Mouse (Mus musculus): ENCODE measurements around the gene Sox30.

Gene Sox30

DNA sequence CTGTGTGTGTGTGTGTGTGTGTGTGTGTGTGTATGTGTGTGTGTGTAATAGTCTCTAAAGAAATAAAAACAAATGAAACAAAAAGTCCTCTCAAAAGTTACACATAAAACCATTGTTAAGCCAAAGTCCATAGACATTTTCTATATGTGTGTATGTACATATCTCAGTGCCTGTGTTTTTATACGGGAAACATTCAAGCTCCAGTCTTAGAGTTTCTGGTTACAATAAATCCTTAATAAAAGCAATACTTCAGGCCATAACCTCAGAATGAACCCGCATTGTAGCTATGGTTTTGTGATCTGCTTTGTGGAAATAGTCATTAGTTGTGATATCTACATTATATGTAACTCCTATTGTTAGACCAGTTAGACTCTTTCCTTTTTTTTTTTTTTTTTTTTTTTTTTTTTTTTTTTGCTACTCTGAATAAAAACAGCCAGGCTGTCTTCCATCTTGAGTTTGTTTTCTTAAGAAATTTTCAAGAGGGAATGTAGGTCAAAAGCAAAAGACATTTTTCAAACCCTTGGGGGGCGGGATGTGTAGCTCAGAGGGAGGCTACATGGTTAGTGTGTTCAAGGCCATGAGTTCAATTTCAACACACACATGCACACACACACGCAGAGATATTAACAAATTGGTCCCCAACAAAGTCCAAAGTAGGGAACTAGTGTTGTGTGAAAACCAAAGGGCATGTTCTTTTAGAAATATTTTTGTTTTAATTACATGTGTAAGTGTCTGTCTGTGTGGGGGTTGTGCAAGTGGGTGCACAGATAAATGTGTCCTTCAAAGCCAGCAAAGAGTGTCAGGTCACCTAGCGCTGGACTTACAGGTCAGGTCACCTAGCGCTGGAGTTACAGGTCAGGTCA, 48.1 kb downstream of the Sox30 start:
- Histone ChIP-seq H3K9me3 (ENCODE audit: low read length) (no peaks in the 10 kb centered on the region), H3K27me3 (ENCODE audit: insufficient read depth, low read length) (peaks cover 3% of the 10 kb centered on the region; the same call in 1 of the 2 replicates), H3K36me3 (ENCODE audit: insufficient read depth, low read length) (no peaks in the 10 kb centered on the region), H3K4me1 (replicated peaks; ENCODE audit: low read depth, low read length) (peaks cover 11% of the 10 kb centered on the region), H3K4me3 (replicated peaks; ENCODE audit: low read length) (no peak overlapping the region)
- no peak for TF ChIP-seq CTCF (conservative IDR thresholded peaks at IDR 0.05; ENCODE audit: low read length)

- Histone ChIP-seq H3K27me3 (ENCODE audit: insufficient read depth, low read length) (peaks cover 7% of the 10 kb centered on the region; the same call in 1 of the 2 replicates), H3K4me1 (replicated peaks; ENCODE audit: low read depth, low read length) (peaks cover 11% of the 10 kb centered on the region), H3K4me3 (replicated peaks; ENCODE audit: low read length) (no peak overlapping the region), H3K36me3 (ENCODE audit: insufficient read depth, low read length) (no peaks in the 10 kb centered on the region), H3K9me3 (ENCODE audit: low read length) (no peaks in the 10 kb centered on the region)
- TF ChIP-seq CTCF (conservative IDR thresholded peaks at IDR 0.05; ENCODE audit: low read length) (no peak), POU5F1 (IDR thresholded peaks at IDR 0.05; ENCODE audit: borderline replicate concordance, low read length) (no peak), NANOG (IDR thresholded peaks at IDR 0.05; ENCODE audit: borderline replicate concordance, low read length) (no peak)
Observed at GRCm38 (mm10) chr11:46029485-46029884, 49.4 kb downstream of the Sox30 start.

DNA sequence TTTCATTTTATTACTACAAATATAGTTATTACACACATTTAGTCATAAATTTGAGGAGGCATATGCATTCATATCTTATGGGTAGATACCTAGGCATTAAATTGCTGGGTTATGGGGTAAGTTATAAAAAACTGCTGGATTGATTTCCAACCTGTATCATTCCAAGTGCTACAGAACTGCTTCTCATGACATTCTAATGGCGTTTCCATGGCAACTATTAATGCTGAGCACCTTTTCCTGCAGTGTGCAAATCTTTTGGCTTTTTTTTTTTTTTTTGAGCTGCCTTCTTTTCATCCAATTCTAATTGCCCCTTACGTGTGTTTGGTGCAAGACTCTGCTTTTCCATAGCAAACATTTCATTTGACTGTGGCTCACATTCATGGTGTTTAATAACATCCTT, 49.9 kb downstream of the Sox30 start:
- Histone ChIP-seq H3K4me1 (replicated peaks; ENCODE audit: low read depth, low read length) (peaks cover 11% of the 10 kb centered on the region), H3K4me3 (replicated peaks; ENCODE audit: low read length) (no peak overlapping the region), H3K36me3 (ENCODE audit: insufficient read depth, low read length) (no peaks in the 10 kb centered on the region), H3K27me3 (ENCODE audit: insufficient read depth, low read length) (peaks cover 7% of the 10 kb centered on the region; the same call in 1 of the 2 replicates), H3K9me3 (ENCODE audit: low read length) (no peaks in the 10 kb centered on the region)
- no peak for TF ChIP-seq CTCF (conservative IDR thresholded peaks at IDR 0.05; ENCODE audit: low read length)
- TF ChIP-seq POU5F1 (IDR thresholded peaks at IDR 0.05; ENCODE audit: borderline replicate concordance, low read length), result no peak
- TF ChIP-seq NANOG (IDR thresholded peaks at IDR 0.05; ENCODE audit: borderline replicate concordance, low read length), result no peak

DNA sequence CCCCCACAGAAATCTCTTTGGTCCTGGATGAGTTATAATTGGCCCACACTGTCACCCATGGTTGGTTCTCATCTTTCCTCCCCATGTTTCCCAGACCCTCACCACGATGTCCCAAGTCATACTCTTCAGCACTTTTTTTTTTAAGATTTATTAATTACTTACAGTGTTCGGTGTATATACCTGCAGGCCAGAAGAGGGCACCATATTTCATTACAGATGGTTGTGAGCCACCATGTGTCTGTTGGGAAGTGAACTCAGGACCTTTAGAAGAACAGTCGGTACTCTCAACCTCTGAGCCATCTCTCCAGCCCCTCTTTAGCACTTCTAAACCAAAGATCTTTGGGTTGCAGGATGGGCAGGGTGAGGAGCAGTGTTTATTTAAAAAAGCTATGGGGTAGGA, 51.4 kb downstream of the Sox30 start:
- Histone ChIP-seq H3K4me3 (replicated peaks; ENCODE audit: low read length) (no peak overlapping the region), H3K9me3 (ENCODE audit: low read length) (no peaks in the 10 kb centered on the region), H3K36me3 (ENCODE audit: insufficient read depth, low read length) (no peaks in the 10 kb centered on the region), H3K4me1 (replicated peaks; ENCODE audit: low read depth, low read length) (peaks cover 8% of the 10 kb centered on the region), H3K27me3 (ENCODE audit: insufficient read depth, low read length) (peaks cover 7% of the 10 kb centered on the region; the same call in 1 of the 2 replicates)
- TF ChIP-seq POU5F1 (IDR thresholded peaks at IDR 0.05; ENCODE audit: borderline replicate concordance, low read length), result no peak
- TF ChIP-seq NANOG (IDR thresholded peaks at IDR 0.05; ENCODE audit: borderline replicate concordance, low read length), result no peak
- no peak for TF ChIP-seq CTCF (conservative IDR thresholded peaks at IDR 0.05; ENCODE audit: low read length)

- H3K27me3 ChIP-seq (ENCODE audit: insufficient read depth, low read length), result peaks cover 10% of the 10 kb centered on the region; the same call in 1 of the 2 replicates
- H3K36me3 ChIP-seq (ENCODE audit: insufficient read depth, low read length), result no peaks in the 10 kb centered on the region
- no peak for TF ChIP-seq NANOG (IDR thresholded peaks at IDR 0.05; ENCODE audit: borderline replicate concordance, low read length)
- TF ChIP-seq CTCF (conservative IDR thresholded peaks at IDR 0.05; ENCODE audit: low read length), result no peak
- no peak for TF ChIP-seq POU5F1 (IDR thresholded peaks at IDR 0.05; ENCODE audit: borderline replicate concordance, low read length)
- peaks cover 7% of the 10 kb centered on the region for H3K9me3 ChIP-seq (ENCODE audit: low read length)
- peaks cover 8% of the 10 kb centered on the region for H3K4me1 ChIP-seq (replicated peaks; ENCODE audit: low read depth, low read length)
- no peak overlapping the region for H3K4me3 ChIP-seq (replicated peaks; ENCODE audit: low read length)
Observed at GRCm38 (mm10) chr11:46032956-46033355, 52.8 kb downstream of the Sox30 start.

DNA sequence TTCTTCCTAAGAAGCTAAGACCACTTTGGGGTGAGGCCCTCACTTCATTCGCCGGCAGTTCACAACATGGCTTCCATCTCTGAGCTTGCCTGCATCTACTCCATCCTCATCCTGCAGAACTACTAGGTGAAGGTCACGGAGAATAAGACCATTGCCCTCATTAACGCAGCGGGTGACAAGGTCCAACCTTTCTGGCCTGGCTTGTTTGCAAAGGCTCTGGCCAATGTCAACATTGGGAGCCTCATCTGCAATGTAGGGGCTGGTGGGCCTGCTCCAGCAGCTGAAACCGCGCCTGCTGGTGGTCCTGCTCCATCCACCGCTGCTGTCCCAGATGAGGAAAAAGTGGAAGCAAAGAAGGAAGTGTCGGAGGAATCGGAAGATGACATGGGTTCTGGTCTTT, 56.3 kb downstream of the Sox30 start:
- H3K9me3 ChIP-seq (ENCODE audit: low read length), result peaks cover 13% of the 10 kb centered on the region
- peaks cover 41% of the 10 kb centered on the region for H3K4me1 ChIP-seq (replicated peaks; ENCODE audit: low read depth, low read length)
- TF ChIP-seq POU5F1 (IDR thresholded peaks at IDR 0.05; ENCODE audit: borderline replicate concordance, low read length), result no peak
- TF ChIP-seq NANOG (IDR thresholded peaks at IDR 0.05; ENCODE audit: borderline replicate concordance, low read length), result no peak
- no peak for TF ChIP-seq CTCF (conservative IDR thresholded peaks at IDR 0.05; ENCODE audit: low read length)
- no peak overlapping the region for H3K4me3 ChIP-seq (replicated peaks; ENCODE audit: low read length)
- H3K36me3 ChIP-seq (ENCODE audit: insufficient read depth, low read length), result no peaks in the 10 kb centered on the region
- H3K27me3 ChIP-seq (ENCODE audit: insufficient read depth, low read length), result peaks cover 19% of the 10 kb centered on the region; the same call in 1 of the 2 replicates

- TF ChIP-seq CTCF (conservative IDR thresholded peaks at IDR 0.05; ENCODE audit: low read length), result no peak
- no peak for TF ChIP-seq POU5F1 (IDR thresholded peaks at IDR 0.05; ENCODE audit: borderline replicate concordance, low read length)
- TF ChIP-seq NANOG (IDR thresholded peaks at IDR 0.05; ENCODE audit: borderline replicate concordance, low read length), result no peak
- Histone ChIP-seq H3K4me1 (replicated peaks; ENCODE audit: low read depth, low read length) (peaks cover 45% of the 10 kb centered on the region), H3K4me3 (replicated peaks; ENCODE audit: low read length) (peak overlapping the region; percentile 58), H3K36me3 (ENCODE audit: insufficient read depth, low read length) (no peaks in the 10 kb centered on the region), H3K27me3 (ENCODE audit: insufficient read depth, low read length) (peaks cover 18% of the 10 kb centered on the region; the same call in 1 of the 2 replicates), H3K9me3 (ENCODE audit: low read length) (peaks cover 13% of the 10 kb centered on the region)
Observed at GRCm38 (mm10) chr11:46038901-46039300, 58.8 kb downstream of the Sox30 start.

GRCm38 (mm10) chr11:46039335-46039734, 59.2 kb downstream of the Sox30 start:
- Histone ChIP-seq H3K4me3 (replicated peaks; ENCODE audit: low read length) (peak overlapping the region; percentile 58), H3K27me3 (ENCODE audit: insufficient read depth, low read length) (peaks cover 15% of the 10 kb centered on the region; the same call in 1 of the 2 replicates), H3K4me1 (replicated peaks; ENCODE audit: low read depth, low read length) (peaks cover 45% of the 10 kb centered on the region), H3K9me3 (ENCODE audit: low read length) (peaks cover 13% of the 10 kb centered on the region), H3K36me3 (ENCODE audit: insufficient read depth, low read length) (no peaks in the 10 kb centered on the region)
- TF ChIP-seq NANOG (IDR thresholded peaks at IDR 0.05; ENCODE audit: borderline replicate concordance, low read length), result no peak
- no peak for TF ChIP-seq POU5F1 (IDR thresholded peaks at IDR 0.05; ENCODE audit: borderline replicate concordance, low read length)
- no peak for TF ChIP-seq CTCF (conservative IDR thresholded peaks at IDR 0.05; ENCODE audit: low read length)

All from E14TG2a.4 (cell line).